Mouse (Mus musculus): Measurements from ENCODE around the gene Antxr1. TPM values are rescaled to one million over a fixed set of nuclear protein-coding genes. Genes with fewer than 3 reads are reported as not detected.

The Antxr1 gene
- total RNA-seq, 2 experiments from 2014 or later: 19.4 to 19.5 TPM

GRCm38 (mm10) chr6:87255668-87256067, 80.0 kb downstream of the Antxr1 start:
- DNase-seq: no peak
- intact Hi-C loops (cut with DNase I): no loop called here

- intact Hi-C loops (cut with DNase I): no loop called here
- no peak for DNase-seq
Observed at GRCm38 (mm10) chr6:87254756-87255155, 80.9 kb downstream of the Antxr1 start.

GRCm38 (mm10) chr6:87251716-87252115, 83.9 kb downstream of the Antxr1 start:
- intact Hi-C loops (cut with DNase I): no loop called here
- no peak for DNase-seq

GRCm38 (mm10) chr6:87250701-87251100, 84.9 kb downstream of the Antxr1 start:
- intact Hi-C loops (cut with DNase I): no loop called here
- DNase-seq: peak in 1 of 2 experiments; percentile 9

- intact Hi-C loops (cut with DNase I): no loop called here
- no peak for DNase-seq
Observed at GRCm38 (mm10) chr6:87248226-87248834, 87.3 kb downstream of the Antxr1 start.

GRCm38 (mm10) chr6:87244117-87245100, 91.2 kb downstream of the Antxr1 start:
- no peak for DNase-seq
- intact Hi-C loops (cut with DNase I): no loop called here

GRCm38 (mm10) chr6:87237260-87237659, 98.4 kb downstream of the Antxr1 start:
- intact Hi-C loops (cut with DNase I): no loop called here
- DNase-seq: no peak

- no peak for DNase-seq
- intact Hi-C loops (cut with DNase I): no loop called here
Observed at GRCm38 (mm10) chr6:87236061-87236460, 99.6 kb downstream of the Antxr1 start.

GRCm38 (mm10) chr6:87233111-87233510, 102.5 kb downstream of the Antxr1 start:
- intact Hi-C loops (cut with DNase I): no loop called here
- no peak for DNase-seq

GRCm38 (mm10) chr6:87230041-87230440, 105.6 kb downstream of the Antxr1 start:
- intact Hi-C loops (cut with DNase I): no loop called here
- DNase-seq: no peak

- DNase-seq: no peak
- intact Hi-C loops (cut with DNase I): no loop called here
Observed at GRCm38 (mm10) chr6:87227940-87228339, 107.7 kb downstream of the Antxr1 start.

- DNase-seq: no peak
- intact Hi-C loops (cut with DNase I): no loop called here
Observed at GRCm38 (mm10) chr6:87226315-87226714, 109.3 kb downstream of the Antxr1 start.

GRCm38 (mm10) chr6:87225286-87225685, 110.3 kb downstream of the Antxr1 start:
- DNase-seq: no peak
- intact Hi-C loops (cut with DNase I): no loop called here

- peak; percentile 47 to 51 for DNase-seq
- intact Hi-C loops (cut with DNase I): no loop called here
Observed at GRCm38 (mm10) chr6:87222854-87223631, 112.6 kb downstream of the Antxr1 start.

- DNase-seq: no peak
Observed at GRCm38 (mm10) chr6:87219061-87219992, 116.3 kb downstream of the Antxr1 start.

GRCm38 (mm10) chr6:87216114-87216591, 119.5 kb downstream of the Antxr1 start:
- intact Hi-C loops (cut with DNase I): loop anchor here (5.0 kb wide), 1 partner anchor 114 kb away; the partner anchor contains the start of gene D6Ertd527e
- DNase-seq: peak; percentile 23 to 36

More at GRCm38 (mm10) chr6:87219061-87219992, 116.3 kb downstream of the Antxr1 start:
- intact Hi-C loops (cut with DNase I): loop anchor here (5.0 kb wide), 1 partner anchor 117 kb away; the partner anchor contains the start of gene D6Ertd527e

GRCm38 (mm10) chr6:87213262-87213661, 122.4 kb downstream of the Antxr1 start:
- DNase-seq: peak; percentile 42 to 66
- intact Hi-C loops (cut with DNase I): no loop called here

GRCm38 (mm10) chr6:87211551-87211950, 124.1 kb downstream of the Antxr1 start:
- no peak for DNase-seq
- intact Hi-C loops (cut with DNase I): no loop called here

GRCm38 (mm10) chr6:87207373-87207982, 128.1 kb downstream of the Antxr1 start:
- intact Hi-C loops (cut with DNase I): no loop called here
- DNase-seq: peak; percentile 63 to 75

Measured in heart, postnatal 14 days (tissue).